Mouse (Mus musculus) bone marrow macrophage, adult 2 months (primary cell): ENCODE measurements around the gene Bpifb6.

Experiments
- CTCF ChIP-seq: IDR thresholded peaks from 2 replicates; pipeline ENCODE4 v1.5.1; 2012; ENCODE audit warnings: low read depth, mild to moderate bottlenecking, low read length, moderate library complexity
- POLR2A ChIP-seq: IDR thresholded peaks from 2 replicates; pipeline ENCODE4 v1.6.1; 2012; ENCODE audit warnings: mild to moderate bottlenecking, low read depth, low read length, borderline replicate concordance

DNA sequence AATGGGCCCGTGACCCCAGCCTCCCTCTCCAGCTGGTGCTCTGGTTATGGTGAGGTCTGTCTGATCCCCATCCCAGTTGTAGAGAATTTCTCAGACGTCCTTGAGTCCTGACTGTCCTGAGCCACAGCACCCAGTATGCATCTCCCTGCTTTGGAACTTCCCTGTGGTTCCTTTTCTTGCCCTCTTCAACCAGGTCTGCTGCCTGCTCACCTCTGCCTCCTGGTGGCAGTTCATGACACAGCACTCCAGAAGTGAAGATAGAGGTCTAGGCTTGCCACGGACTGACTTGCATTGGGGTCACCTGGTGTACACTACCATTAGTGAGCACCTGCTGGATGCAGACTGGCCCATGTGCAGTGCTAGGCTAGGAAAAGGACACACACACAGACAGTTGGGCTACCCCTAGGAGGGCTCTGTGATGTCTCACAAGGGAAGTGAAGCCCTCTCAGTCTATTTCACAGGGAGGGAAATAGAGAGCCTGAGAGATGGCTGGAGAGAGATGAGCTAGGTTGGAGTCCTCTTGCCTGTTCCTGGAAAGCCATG is 29.8 kb downstream of the Bpifb6 start:
- TF ChIP-seq CTCF (peak; percentile 48; the same call in 1 of the 2 replicates), POLR2A (no peak)
